Mouse (Mus musculus) embryo, embryonic 10 days (tissue): ENCODE data around the gene Ppp2r2d.

ENCODE experiments used
- DNase-seq: peaks from one replicate; pipeline ENCODE4 v3.0.0-alpha.2; 2015; ENCODE audit warnings: low spot score

The Ppp2r2d gene

DNA sequence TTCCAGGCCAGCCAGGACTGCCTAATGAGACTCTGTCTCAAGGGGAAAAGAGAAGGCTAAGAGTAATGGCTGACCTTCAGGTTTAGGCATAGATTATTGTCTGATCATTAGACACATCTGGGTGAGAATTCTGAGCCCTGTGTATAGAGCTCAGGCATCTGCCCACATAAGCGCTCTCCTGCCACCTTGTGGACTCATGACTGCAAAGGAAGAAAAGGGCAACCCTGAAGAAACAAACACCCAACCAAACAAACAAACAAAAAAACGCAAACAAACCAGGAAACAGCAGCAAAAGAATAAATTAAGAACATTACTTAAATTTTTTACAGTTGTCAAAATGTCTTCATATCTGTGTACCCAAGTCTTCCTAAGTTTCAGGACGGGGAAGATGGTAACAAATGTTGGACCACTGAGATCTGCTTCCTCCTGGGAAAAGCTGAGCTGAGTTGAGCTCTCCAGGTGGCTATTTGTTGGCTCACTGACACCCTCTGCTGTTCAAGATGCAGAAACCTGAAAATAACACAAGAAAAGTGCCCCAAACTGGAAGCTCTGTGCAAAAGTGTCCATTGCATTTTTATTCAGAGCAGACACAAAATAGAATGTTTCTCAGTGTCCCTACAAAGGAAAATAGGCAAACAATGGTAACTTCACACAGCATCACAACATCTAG lies 78.0 kb downstream of the Ppp2r2d start:
- peak; percentile 69 for DNase-seq

DNA sequence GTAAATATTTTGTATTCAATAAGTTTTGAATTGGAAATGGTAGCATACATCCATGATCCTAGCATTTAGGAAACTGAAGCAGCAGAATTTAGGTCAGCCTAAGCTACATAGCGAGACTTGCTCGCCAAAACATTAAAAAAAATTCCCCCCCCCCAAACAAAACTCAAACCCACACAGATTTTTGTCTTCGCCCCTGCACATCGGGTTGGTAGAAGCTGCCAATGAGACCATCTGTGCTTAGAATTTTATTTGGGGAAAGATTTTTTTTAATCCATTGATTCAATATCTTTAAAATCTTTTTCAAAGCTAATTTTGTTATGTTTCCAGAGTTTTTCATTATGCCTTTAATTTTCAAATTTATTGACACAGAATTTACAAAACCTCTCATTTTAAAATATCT lies 82.6 kb downstream of the Ppp2r2d start:
- DNase-seq: no peak
